Mouse (Mus musculus): ENCODE results near the gene Adad1. TPM values are rescaled to one million over a fixed set of nuclear protein-coding genes. Genes with fewer than 3 reads are reported as not detected.

The Adad1 gene
- total and polyA plus RNA-seq, 3 experiments = not detected

GRCm38 (mm10) chr3:37128269-37128668 lies 64.9 kb downstream of the Adad1 start (continued):
- no peak for TF ChIP-seq JUN (IDR thresholded peaks at IDR 0.05; ENCODE audit: insufficient read depth, low read depth, low read length)
- no peak for TF ChIP-seq GABPA (IDR thresholded peaks at IDR 0.05; ENCODE audit: insufficient replicate concordance, low read depth, low read length)
- TF ChIP-seq MXI1 (IDR thresholded peaks at IDR 0.05; ENCODE audit: low read depth, low read length) = no peak; the same call in 1 of the 2 replicates
- no peak for TF ChIP-seq MAX (IDR thresholded peaks at IDR 0.05; ENCODE audit: low read length)
- no peak for TF ChIP-seq RAD21 (IDR thresholded peaks at IDR 0.05; ENCODE audit: low read depth, low read length)

DNA sequence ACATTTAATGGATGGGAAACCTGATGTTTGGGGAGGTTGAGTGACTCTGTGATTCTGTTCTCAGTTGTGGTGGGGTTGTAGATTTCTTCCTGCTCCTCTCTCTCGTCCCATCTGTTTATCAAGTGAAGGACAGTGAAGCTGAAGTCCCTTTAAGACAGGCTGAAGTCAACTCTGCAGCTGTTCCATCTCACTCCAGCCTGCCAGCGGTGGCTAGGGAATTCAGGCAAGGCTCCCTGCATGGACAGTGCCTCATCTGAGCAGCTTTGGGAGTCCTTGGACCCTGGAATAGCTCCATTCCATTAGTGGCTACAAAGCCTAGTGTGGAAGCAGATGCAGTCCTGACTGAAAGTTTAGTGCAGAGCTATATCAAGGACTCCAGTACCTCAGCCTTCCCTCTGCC lies 65.7 kb downstream of the Adad1 start:
- peaks cover 2 to 18% of the 10 kb centered on the region in 2 experiments; a peak in 2 of 4 replicates for H3K4me1 ChIP-seq (ENCODE audit: control insufficient read depth in 1 of 2, insufficient read depth in 2 of 2)
- no peaks in the 10 kb centered on the region for H3K27me3 ChIP-seq (replicated peaks)
- in situ Hi-C loops (cut with MboI; ENCODE audit: low pct_ligation_motif_present, low pct_unique_long_range_greater_than_20kb, low sequenced_read_pairs) (no loop called here), dilution Hi-C loops (cut with MboI; ENCODE audit: extremely low pct_ligation_motif_present, extremely low pct_unique_long_range_greater_than_20kb, low sequenced_read_pairs) (no loop called here)
- no peaks in the 10 kb centered on the region for H3K79me2 ChIP-seq (replicated peaks; ENCODE audit: control insufficient read depth, extremely low read depth, insufficient read depth, poor library complexity, severe bottlenecking)
- no peak overlapping the region for H3K27ac ChIP-seq (ENCODE audit: insufficient read depth, low read depth)
- H3K9ac ChIP-seq (ENCODE audit: insufficient read depth, low read depth) = no peak overlapping the region
- H3K4me2 ChIP-seq (ENCODE audit: insufficient read depth, low read depth, poor library complexity, severe bottlenecking) = no peak overlapping the region
- no peak overlapping the region for H3K4me3 ChIP-seq (replicated peaks in 1 of 3; ENCODE audit: low read depth in 2 of 3, low read length in 2 of 3, poor library complexity in 1 of 3)
- no peak for DNase-seq (ENCODE audit: extremely low read depth)
- no peak for TF ChIP-seq TBP (conservative IDR thresholded peaks at IDR 0.05; ENCODE audit: low read depth, low read length)
- no peak for TF ChIP-seq RAD21 (IDR thresholded peaks at IDR 0.05; ENCODE audit: low read depth, low read length)
- no peak for TF ChIP-seq JUND (conservative IDR thresholded peaks at IDR 0.05; ENCODE audit: low read depth, low read length)
- no peak for TF ChIP-seq KAT2A (IDR thresholded peaks at IDR 0.05; ENCODE audit: insufficient replicate concordance, low read length)
- no peaks in the 10 kb centered on the region for H3K9me3 ChIP-seq (replicated peaks; ENCODE audit: low read length)
- H3K36me3 ChIP-seq (replicated peaks in 1 of 2; ENCODE audit: control insufficient read depth in 1 of 2, insufficient read depth in 1 of 2, low read length in 1 of 2) = no peaks in the 10 kb centered on the region

DNA sequence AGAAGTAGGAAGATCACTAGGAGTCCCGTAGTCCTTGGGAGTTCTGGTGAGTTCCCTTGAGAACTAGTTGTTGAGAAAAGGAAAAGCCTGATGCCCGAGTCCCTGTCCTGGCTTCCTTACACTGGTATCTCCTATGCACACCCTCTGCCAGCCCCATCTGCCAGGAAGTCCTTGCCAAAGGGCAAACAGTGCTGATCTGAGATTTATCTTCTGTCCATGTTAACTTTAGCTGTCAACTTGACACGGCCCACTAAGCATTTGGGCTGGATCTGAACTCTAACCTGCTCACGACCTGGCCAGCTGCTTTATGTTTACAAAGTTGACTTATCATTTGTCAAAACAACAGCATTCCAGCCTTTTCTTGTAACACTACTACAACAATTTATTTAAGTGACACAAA lies 73.9 kb downstream of the Adad1 start:
- H3K4me3 ChIP-seq (replicated peaks in 1 of 3; ENCODE audit: low read depth in 2 of 3, low read length in 2 of 3, poor library complexity in 1 of 3) = no peak overlapping the region
- dilution Hi-C loops (cut with MboI; ENCODE audit: extremely low pct_ligation_motif_present, extremely low pct_unique_long_range_greater_than_20kb, low sequenced_read_pairs) = no loop called here
- H3K27ac ChIP-seq (ENCODE audit: insufficient read depth, low read depth) = no peak overlapping the region
- H3K9ac ChIP-seq (ENCODE audit: insufficient read depth, low read depth) = no peak overlapping the region
- no peak overlapping the region for H3K4me2 ChIP-seq (ENCODE audit: insufficient read depth, low read depth, poor library complexity, severe bottlenecking)
- in situ Hi-C loops (cut with MboI; ENCODE audit: low pct_ligation_motif_present, low pct_unique_long_range_greater_than_20kb, low sequenced_read_pairs) = no loop called here
- peaks cover 0 to 11% of the 10 kb centered on the region in 2 experiments; a peak in 2 of 4 replicates for H3K4me1 ChIP-seq (ENCODE audit: control insufficient read depth in 1 of 2, insufficient read depth in 2 of 2)
- H3K9me3 ChIP-seq (replicated peaks; ENCODE audit: low read length) = no peaks in the 10 kb centered on the region
- DNase-seq (ENCODE audit: extremely low read depth) = no peak
- TF ChIP-seq CHD2 (IDR thresholded peaks at IDR 0.05; ENCODE audit: low read length) (no peak), MYC (IDR thresholded peaks at IDR 0.05; ENCODE audit: low read depth, low read length) (no peak), EP300 (IDR thresholded peaks at IDR 0.05; ENCODE audit: low read length) (no peak), HCFC1 (IDR thresholded peaks at IDR 0.05; ENCODE audit: low read depth, low read length) (no peak), USF2 (conservative IDR thresholded peaks at IDR 0.05; ENCODE audit: low read depth, low read length) (no peak), BHLHE40 (IDR thresholded peaks at IDR 0.05; ENCODE audit: low read depth, low read length) (no peak), UBTF (IDR thresholded peaks at IDR 0.05; ENCODE audit: low read depth, low read length) (no peak), POLR2AphosphoS2 (IDR thresholded peaks at IDR 0.05; ENCODE audit: low read depth, low read length) (no peak), KAT2A (IDR thresholded peaks at IDR 0.05; ENCODE audit: insufficient replicate concordance, low read length) (no peak), TBP (conservative IDR thresholded peaks at IDR 0.05; ENCODE audit: low read depth, low read length) (no peak), POLR2A (IDR thresholded peaks at IDR 0.05; ENCODE audit: low read depth, low read length) (no peak), MAFK (IDR thresholded peaks at IDR 0.05; ENCODE audit: insufficient replicate concordance, low read length) (no peak), ZMIZ1 (IDR thresholded peaks at IDR 0.05; ENCODE audit: low read depth, low read length) (no peak), ETS1 (conservative IDR thresholded peaks at IDR 0.05; ENCODE audit: low read depth, low read length) (no peak), E2F4 (IDR thresholded peaks at IDR 0.05; ENCODE audit: insufficient replicate concordance, low read depth, low read length) (no peak), CTCF (conservative IDR thresholded peaks at IDR 0.05 in 1 of 2, IDR thresholded peaks at IDR 0.05 in 1 of 2; ENCODE audit: low read depth in 2 of 2, low read length in 2 of 2) (no peak), GABPA (IDR thresholded peaks at IDR 0.05; ENCODE audit: insufficient replicate concordance, low read depth, low read length) (no peak), SIN3A (IDR thresholded peaks at IDR 0.05; ENCODE audit: low read length) (no peak), RAD21 (IDR thresholded peaks at IDR 0.05; ENCODE audit: low read depth, low read length) (no peak)
- H3K27me3 ChIP-seq (replicated peaks) = no peaks in the 10 kb centered on the region
- no peaks in the 10 kb centered on the region for H3K36me3 ChIP-seq (replicated peaks in 1 of 2; ENCODE audit: control insufficient read depth in 1 of 2, insufficient read depth in 1 of 2, low read length in 1 of 2)
- no peaks in the 10 kb centered on the region for H3K79me2 ChIP-seq (replicated peaks; ENCODE audit: control insufficient read depth, extremely low read depth, insufficient read depth, poor library complexity, severe bottlenecking)
